Mouse (Mus musculus) heart, adult 2 months (tissue): ENCODE data around the gene Mob2. TPM values are rescaled to one million over a fixed set of nuclear protein-coding genes. Genes with fewer than 3 reads are reported as not detected.

Experiments
- DNase-seq, 2 experiments: peaks; one replicate each; pipeline ENCODE4 v3.0.0; 2021
- H3K27ac ChIP-seq: fragments of 200-600 bp; 2 replicates; pipeline ENCODE4 v1.8.1; 2022
- H3K27me3 ChIP-seq: fragments of 200-500 bp; 2 replicates; pipeline ENCODE4 v1.6.1; 2012; ENCODE audit warnings: mild to moderate bottlenecking, low read length, inconsistent platforms, mixed read lengths; ENCODE audit not compliant: control insufficient read depth, insufficient read depth
- H3K36me3 ChIP-seq: fragments of 200-500 bp; 2 replicates; pipeline ENCODE4 v1.6.1; 2012; ENCODE audit warnings: low read length, inconsistent platforms; ENCODE audit not compliant: control insufficient read depth, insufficient read depth
- H3K4me1 ChIP-seq: fragments of 200-500 bp; 2 replicates; pipeline ENCODE4 v1.6.1; 2011; ENCODE audit warnings: low read length; ENCODE audit not compliant: control insufficient read depth, insufficient read depth
- H3K4me3 ChIP-seq: fragments of 200-600 bp; 2 replicates; pipeline ENCODE4 v1.8.1; 2022
- H3K79me2 ChIP-seq: fragments of 200-500 bp; replicated peaks from 2 replicates; pipeline ENCODE4 v1.6.1; 2012; ENCODE audit warnings: mild to moderate bottlenecking, inconsistent platforms, low read length, moderate library complexity, mixed read lengths; ENCODE audit not compliant: control insufficient read depth, insufficient read depth
- H3K9ac ChIP-seq: fragments of 200-500 bp; 2 replicates; pipeline ENCODE4 v1.6.1; 2012; ENCODE audit warnings: low read depth, mild to moderate bottlenecking, control low read depth, inconsistent platforms, low read length, mixed read lengths
- CTCF ChIP-seq: fragments of 200-600 bp; IDR thresholded peaks from 2 replicates; pipeline ENCODE4 v1.8.1; 2022; ENCODE audit warnings: antibody characterized with exemption, mild to moderate bottlenecking, moderate library complexity
- EP300 ChIP-seq: fragments of 200-500 bp; IDR thresholded peaks from 2 replicates; pipeline ENCODE4 v1.6.1; 2011; ENCODE audit warnings: low read depth, low read length, control low read depth; ENCODE audit not compliant: insufficient read depth
- POLR2A ChIP-seq: fragments of 200-500 bp; IDR thresholded peaks from 2 replicates; pipeline ENCODE4 v1.6.1; 2011; ENCODE audit warnings: mild to moderate bottlenecking, low read depth, low read length, control low read depth; ENCODE audit not compliant: insufficient read depth
- WGBS: fragments of 180-500 bp; shearing (Covaris S2); methylation state at CpG from one replicate; pipeline ENCODE4 v1.1.7; 2018; 5-methylcytosine and 5-hydroxymethylcytosine counted together
- intact Hi-C: fragments of 180-260 bp; cut with DNase I; formaldehyde crosslinking; loops from one replicate; pipeline ENCODE4 v1.15.1; 2025
- polyA plus RNA-seq: library from polyadenylated mRNA; depleted of rRNA; stranded (reverse); fragments of >200 nt; gene quantifications from 2 replicates; pipeline ENCODE4 v1.2.3, GENCODE M21; 2012
- total RNA-seq, 2 experiments: library from RNA; stranded (reverse); gene quantifications; 2 replicates each; pipeline ENCODE4 v1.2.3; 2021

The Mob2 gene
- total and polyA plus RNA-seq, 3 experiments = 41.9 to 44.8 (median 44.5) TPM

- H3K36me3 ChIP-seq = peaks cover 15% of the 10 kb centered on the region
- H3K27ac ChIP-seq = peak overlapping the region; percentile 73
- TF ChIP-seq CTCF (no peak), EP300 (peak; percentile 83), POLR2A (peak; percentile 82; the same call in 1 of the 2 replicates)
- H3K4me3 ChIP-seq = no peak overlapping the region
- no peaks in the 10 kb centered on the region for H3K27me3 ChIP-seq
- peaks cover 9% of the 10 kb centered on the region; the same call in 1 of the 2 replicates for H3K79me2 ChIP-seq
- WGBS = 32% methylated on average over 2 of the region's 2 CpGs
- H3K4me1 ChIP-seq = peaks cover 38% of the 10 kb centered on the region
- intact Hi-C loops = no loop called here
- H3K9ac ChIP-seq = no peak overlapping the region
- peak; percentile 73 to 86 for DNase-seq
These were observed 26.7 kb downstream of the Mob2 start for GRCm38 (mm10) chr7:142034198-142034597.

DNA sequence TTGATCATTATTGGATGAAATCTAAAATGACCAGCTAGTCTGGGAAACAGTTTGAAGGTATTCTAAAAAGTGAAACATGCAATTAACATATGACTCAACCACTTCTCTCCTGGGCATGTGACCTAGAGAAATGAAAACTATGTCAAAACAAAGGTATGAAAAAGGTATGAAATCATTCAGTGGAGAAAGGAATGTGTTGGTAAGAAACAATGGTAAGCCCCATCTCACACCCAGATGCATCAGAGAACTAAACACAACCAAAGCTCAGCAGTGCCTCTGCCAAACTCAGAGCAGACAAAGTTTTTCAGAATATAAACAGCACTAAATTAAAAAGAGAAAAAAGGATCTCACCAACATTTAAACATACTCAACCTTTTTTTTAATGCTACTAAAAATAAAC lies 30.8 kb downstream of the Mob2 start:
- intact Hi-C loops = no loop called here
- peaks cover 10% of the 10 kb centered on the region for H3K36me3 ChIP-seq
- H3K27ac ChIP-seq = no peak overlapping the region
- no peak overlapping the region for H3K4me3 ChIP-seq
- TF ChIP-seq EP300 = no peak
- TF ChIP-seq POLR2A = no peak
- no peak for TF ChIP-seq CTCF
- H3K9ac ChIP-seq = no peak overlapping the region
- no peak for DNase-seq
- H3K79me2 ChIP-seq = peaks cover 3% of the 10 kb centered on the region
- peaks cover 31% of the 10 kb centered on the region for H3K4me1 ChIP-seq
- H3K27me3 ChIP-seq = no peaks in the 10 kb centered on the region

DNA sequence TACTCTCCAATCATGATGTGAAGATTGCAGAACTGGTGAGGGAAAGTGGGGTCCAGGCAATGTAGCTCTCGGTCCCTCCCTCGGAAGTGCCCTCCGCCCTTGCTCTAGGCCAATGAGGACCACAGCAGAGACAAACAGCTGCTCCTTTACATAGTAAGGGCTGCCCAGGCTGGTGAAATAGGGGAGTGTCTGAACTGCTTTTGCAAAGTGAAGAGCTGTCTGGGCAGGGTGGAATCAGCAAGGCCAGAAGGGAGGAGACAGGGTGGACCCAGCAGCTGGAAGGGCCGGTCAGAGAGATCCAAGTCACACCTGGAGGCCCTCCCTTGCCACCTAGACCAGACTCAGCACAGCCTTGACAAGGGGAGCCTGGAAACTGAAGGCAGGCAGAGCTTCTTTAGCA lies 34.9 kb downstream of the Mob2 start:
- TF ChIP-seq POLR2A = no peak
- TF ChIP-seq CTCF = no peak
- TF ChIP-seq EP300 = no peak
- DNase-seq = no peak
- Histone ChIP-seq H3K4me3 (no peak overlapping the region; the same call in 1 of the 2 replicates), H3K27ac (peak overlapping the region; percentile 40), H3K36me3 (peaks cover 2% of the 10 kb centered on the region), H3K79me2 (peaks cover 4% of the 10 kb centered on the region; the same call in 1 of the 2 replicates), H3K4me1 (peaks cover 21% of the 10 kb centered on the region), H3K27me3 (no peaks in the 10 kb centered on the region), H3K9ac (no peak overlapping the region)
- 67% methylated on average over 4 of the region's 4 CpGs for WGBS
- intact Hi-C loops = no loop called here

GRCm38 (mm10) chr7:142025196-142025595 lies 35.7 kb downstream of the Mob2 start:
- peaks cover 25% of the 10 kb centered on the region for H3K4me1 ChIP-seq
- intact Hi-C loops = no loop called here
- peak overlapping the region; percentile 36 for H3K27ac ChIP-seq
- H3K9ac ChIP-seq = no peak overlapping the region
- H3K4me3 ChIP-seq = no peak overlapping the region; the same call in 1 of the 2 replicates
- no peak for TF ChIP-seq EP300
- no peak for TF ChIP-seq CTCF
- no peak for TF ChIP-seq POLR2A
- H3K36me3 ChIP-seq = peaks cover 2% of the 10 kb centered on the region
- no peak for DNase-seq
- 60% methylated on average over 2 of the region's 2 CpGs for WGBS
- no peaks in the 10 kb centered on the region for H3K27me3 ChIP-seq
- peaks cover 4% of the 10 kb centered on the region; the same call in 1 of the 2 replicates for H3K79me2 ChIP-seq

DNA sequence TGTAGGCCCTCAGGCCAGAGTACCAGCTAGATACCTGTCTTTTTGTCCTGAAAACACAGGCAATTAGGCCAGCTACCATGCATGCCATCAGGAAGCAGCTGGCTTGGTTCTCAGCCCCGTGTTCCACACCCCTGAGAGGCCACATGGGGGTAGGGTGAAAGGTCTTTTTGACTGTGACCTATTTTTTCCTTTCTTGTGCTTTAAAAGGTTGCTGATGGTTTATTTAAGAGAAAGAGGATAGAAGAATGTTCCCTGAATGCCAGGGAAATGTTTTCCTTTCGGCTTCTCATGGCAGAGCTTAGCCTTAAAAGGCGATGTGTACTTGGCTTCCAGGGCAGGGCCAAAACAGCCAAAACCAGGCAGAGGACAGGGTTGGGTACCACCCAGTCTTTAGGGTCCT lies 40.0 kb downstream of the Mob2 start:
- intact Hi-C loops = no loop called here
- WGBS = 47% methylated on average over 3 of the region's 3 CpGs
- H3K4me3 ChIP-seq = no peak overlapping the region
- H3K27ac ChIP-seq = peak overlapping the region; percentile 57
- H3K27me3 ChIP-seq = no peaks in the 10 kb centered on the region
- DNase-seq = no peak
- peaks cover 3% of the 10 kb centered on the region; the same call in 1 of the 2 replicates for H3K79me2 ChIP-seq
- no peak overlapping the region for H3K9ac ChIP-seq
- H3K36me3 ChIP-seq = no peaks in the 10 kb centered on the region; the same call in 1 of the 2 replicates
- TF ChIP-seq CTCF = no peak
- no peak for TF ChIP-seq EP300
- no peak for TF ChIP-seq POLR2A
- H3K4me1 ChIP-seq = peaks cover 21% of the 10 kb centered on the region

DNA sequence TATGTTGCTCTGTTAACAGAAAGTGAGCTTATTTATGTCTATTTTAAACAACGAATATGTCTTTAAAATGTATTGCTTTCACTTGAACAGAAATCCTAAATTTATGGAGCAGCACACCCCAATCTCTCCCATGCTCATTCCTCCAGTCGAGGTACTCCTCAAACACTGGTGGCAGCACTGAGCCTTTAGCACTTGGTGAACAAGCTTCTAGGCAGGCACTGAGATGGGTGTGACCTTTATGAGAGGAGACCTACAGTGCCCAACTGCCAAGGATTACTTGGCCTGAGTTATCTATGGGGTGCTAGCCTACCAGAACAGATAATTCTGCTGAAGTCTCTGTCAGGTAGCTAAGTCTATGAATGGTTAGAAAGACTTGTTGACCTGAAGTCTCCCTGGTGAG lies 41.2 kb downstream of the Mob2 start:
- intact Hi-C loops = no loop called here
- Histone ChIP-seq H3K27ac (no peak overlapping the region; the same call in 1 of the 2 replicates), H3K4me1 (peaks cover 14% of the 10 kb centered on the region), H3K36me3 (no peaks in the 10 kb centered on the region; the same call in 1 of the 2 replicates), H3K4me3 (no peak overlapping the region), H3K9ac (no peak overlapping the region), H3K27me3 (no peaks in the 10 kb centered on the region), H3K79me2 (peaks cover 3% of the 10 kb centered on the region; the same call in 1 of the 2 replicates)
- DNase-seq = no peak
- TF ChIP-seq CTCF (peak; percentile 59), POLR2A (no peak), EP300 (no peak)
- WGBS = 61% methylated on average over 2 of the region's 2 CpGs
